Mouse (Mus musculus) kidney, adult 2 months (tissue): ENCODE data around the gene Vmo1. TPM values are rescaled to one million over a fixed set of nuclear protein-coding genes. Genes with fewer than 3 reads are reported as not detected.

Source experiments
- DNase-seq: peaks from one replicate; pipeline ENCODE4 v3.0.0; 2021
- H3K27ac ChIP-seq: fragments of 200-500 bp; 2 replicates; pipeline ENCODE4 v1.5.1; 2012; ENCODE audit warnings: low read depth, low read length, control low read depth, inconsistent platforms; ENCODE audit not compliant: insufficient read depth
- H3K27me3 ChIP-seq: fragments of 200-500 bp; replicated peaks from 2 replicates; pipeline ENCODE4 v1.6.1; 2012; ENCODE audit warnings: mild to moderate bottlenecking, moderate library complexity, low read length, inconsistent platforms; ENCODE audit not compliant: control insufficient read depth, insufficient read depth
- H3K36me3 ChIP-seq: fragments of 200-500 bp; 2 replicates; pipeline ENCODE4 v1.6.1; 2012; ENCODE audit warnings: mild to moderate bottlenecking, moderate library complexity, low read length, inconsistent platforms; ENCODE audit not compliant: control insufficient read depth, insufficient read depth
- H3K4me1 ChIP-seq: fragments of 200-500 bp; 2 replicates; pipeline ENCODE4 v1.6.1; 2011; ENCODE audit warnings: low read length; ENCODE audit not compliant: control insufficient read depth, insufficient read depth
- H3K4me3 ChIP-seq: fragments of 200-500 bp; 2 replicates; pipeline ENCODE4 v1.5.1; 2011; ENCODE audit warnings: mild to moderate bottlenecking, low read depth, low read length, control low read depth; ENCODE audit not compliant: insufficient read depth
- CTCF ChIP-seq: fragments of 200-500 bp; conservative IDR thresholded peaks from 2 replicates; pipeline ENCODE4 v1.5.1; 2011; ENCODE audit warnings: low read depth, mild to moderate bottlenecking, control low read depth, low read length, moderate library complexity, mixed read lengths; ENCODE audit not compliant: insufficient read depth, insufficient read length
- POLR2A ChIP-seq: fragments of 200-500 bp; IDR thresholded peaks from one replicate; pipeline ENCODE4 v1.6.1; 2011; ENCODE audit warnings: low read depth, low read length, control low read depth
- WGBS: fragments of 180-500 bp; shearing (Covaris S2); methylation state at CpG from one replicate; pipeline ENCODE4 v1.1.7; 2018; 5-methylcytosine and 5-hydroxymethylcytosine counted together
- polyA plus RNA-seq: library from polyadenylated mRNA; depleted of rRNA; stranded (reverse); fragments of >200 nt; gene quantifications from 2 replicates; pipeline ENCODE4 v1.2.3, GENCODE M21; 2012; rRNA removed

Vmo1 gene
- 0.15 TPM in 1 of 2 replicates, not detected in the other for polyA plus RNA-seq

- Histone ChIP-seq H3K27ac (no peak within 1 kb of the TSS), H3K27me3 (no peaks in the 10 kb centered on the region), H3K4me3 (no peak within 1 kb of the TSS), H3K36me3 (no peaks in the 10 kb centered on the region), H3K4me1 (no peaks in the 10 kb centered on the region)
- DNase-seq: no peak
- TF ChIP-seq CTCF: no peak
- TF ChIP-seq POLR2A: no peak
- 84% methylated on average over 7 of the region's 7 CpGs for WGBS
These were observed at the start of gene Vmo1 for GRCm38 (mm10) chr11:70514288-70514687. Gene Vmo1 (minus strand): TSS chr11:70514616.

GRCm38 (mm10) chr11:70563470-70564275 is 49.3 kb upstream of the Vmo1 start:
- DNase-seq: peak; percentile 71
- Histone ChIP-seq H3K27me3 (no peaks in the 10 kb centered on the region), H3K36me3 (no peaks in the 10 kb centered on the region), H3K27ac (peak overlapping the region; percentile 84), H3K4me1 (peaks cover 21% of the 10 kb centered on the region), H3K4me3 (peak overlapping the region; percentile 86)
- TF ChIP-seq POLR2A (no peak), CTCF (no peak)
- 2% methylated on average over 25 of the region's 25 CpGs for WGBS

GRCm38 (mm10) chr11:70562995-70563469 is 48.6 kb upstream of the Vmo1 start:
- H3K36me3 ChIP-seq: no peaks in the 10 kb centered on the region
- peak overlapping the region; percentile 84 for H3K27ac ChIP-seq
- no peak for TF ChIP-seq CTCF
- TF ChIP-seq POLR2A: no peak
- peaks cover 21% of the 10 kb centered on the region for H3K4me1 ChIP-seq
- no peaks in the 10 kb centered on the region for H3K27me3 ChIP-seq
- WGBS: 0% methylated on average over 29 of the region's 31 CpGs
- DNase-seq: no peak
- peak overlapping the region; percentile 86 for H3K4me3 ChIP-seq

- peaks cover 21% of the 10 kb centered on the region for H3K4me1 ChIP-seq
- WGBS: under 1% methylated on average over 57 of the region's 57 CpGs
- peak within 1 kb of the TSS; percentile 92 for H3K27ac ChIP-seq
- no peaks in the 10 kb centered on the region for H3K36me3 ChIP-seq
- H3K4me3 ChIP-seq: peak within 1 kb of the TSS; percentile 86
- no peak for TF ChIP-seq CTCF
- peak; percentile 35 for TF ChIP-seq POLR2A
- peak; percentile 95 for DNase-seq
- H3K27me3 ChIP-seq: no peaks in the 10 kb centered on the region
These were observed 48.0 kb upstream of the Vmo1 start, which contains the start of gene Mink1 for GRCm38 (mm10) chr11:70562287-70562994. Gene Mink1 (plus strand): TSS chr11:70562881.

- no peak overlapping the region for H3K27ac ChIP-seq
- TF ChIP-seq CTCF: no peak
- TF ChIP-seq POLR2A: no peak
- WGBS: 0% methylated on average over 2 of the region's 2 CpGs
These were observed 47.5 kb upstream of the Vmo1 start for GRCm38 (mm10) chr11:70561937-70562286.

GRCm38 (mm10) chr11:70557545-70557944 is 43.1 kb upstream of the Vmo1 start:
- no peak overlapping the region for H3K27ac ChIP-seq
- peak; percentile 44 for DNase-seq
- no peaks in the 10 kb centered on the region for H3K36me3 ChIP-seq
- no peaks in the 10 kb centered on the region for H3K27me3 ChIP-seq
- H3K4me3 ChIP-seq: no peak overlapping the region
- H3K4me1 ChIP-seq: 0 out of 2 replicates have a peak, but pooled peaks cover 5% of the 10 kb centered on the region
- 77% methylated on average over 9 of the region's 9 CpGs for WGBS
- TF ChIP-seq CTCF: no peak; the same call in 1 of the 2 replicates
- no peak for TF ChIP-seq POLR2A

More at GRCm38 (mm10) chr11:70561937-70562286, 47.5 kb upstream of the Vmo1 start:
- DNase-seq: no peak
- peak overlapping the region; percentile 86 for H3K4me3 ChIP-seq
- no peaks in the 10 kb centered on the region for H3K36me3 ChIP-seq
- H3K27me3 ChIP-seq: no peaks in the 10 kb centered on the region
- H3K4me1 ChIP-seq: peaks cover 20% of the 10 kb centered on the region

- 33% methylated on average over 7 of the region's 7 CpGs for WGBS
- Histone ChIP-seq H3K4me3 (no peak overlapping the region), H3K36me3 (no peaks in the 10 kb centered on the region), H3K27me3 (no peaks in the 10 kb centered on the region), H3K4me1 (no peaks in the 10 kb centered on the region), H3K27ac (no peak overlapping the region)
- TF ChIP-seq CTCF: no peak
- no peak for DNase-seq
These were observed 39.5 kb upstream of the Vmo1 start for GRCm38 (mm10) chr11:70553940-70554339.
